Mouse (Mus musculus) heart, postnatal 0 days (tissue): ENCODE results near the gene Traf1.

ENCODE experiments used
- CTCF ChIP-seq: IDR thresholded peaks from 2 replicates; pipeline ENCODE4 v1.5.1; 2016; ENCODE audit warnings: antibody characterized with exemption, control low read depth, low read depth
- EP300 ChIP-seq: IDR thresholded peaks from 2 replicates; pipeline ENCODE4 v1.6.1; 2016; ENCODE audit warnings: antibody characterized with exemption, low read depth

DNA sequence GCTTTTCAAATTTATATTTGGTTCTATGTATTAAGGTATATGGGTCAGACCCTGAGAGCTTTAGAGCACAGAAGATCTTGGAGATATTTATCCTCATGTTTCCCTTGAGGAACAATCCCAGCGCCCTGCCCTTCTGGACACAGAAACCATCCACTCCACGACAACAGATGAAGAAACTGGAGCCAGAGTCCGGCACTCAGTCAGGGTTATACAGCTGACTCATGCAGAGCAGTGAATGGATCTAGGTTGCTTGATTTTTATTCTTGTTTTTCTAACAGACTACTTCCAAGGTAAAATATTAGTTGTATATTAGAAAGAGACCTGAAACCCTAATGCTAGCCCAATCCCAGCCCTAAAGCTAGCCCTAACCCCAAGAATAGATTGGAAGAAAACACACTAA lies 30.4 kb upstream of the Traf1 start:
- TF ChIP-seq EP300: no peak
- TF ChIP-seq CTCF: no peak
